Mouse (Mus musculus) thymus, adult 2 months (tissue): ENCODE results near the gene Jag1. TPM values are rescaled to one million over a fixed set of nuclear protein-coding genes. Genes with fewer than 3 reads are reported as not detected.

Experiments
- DNase-seq: peaks from one replicate; pipeline ENCODE4 v3.0.0; 2021
- H3K27ac ChIP-seq: fragments of 200-500 bp; 2 replicates; pipeline ENCODE4 v1.5.1; 2012; ENCODE audit warnings: low read length, control low read depth; ENCODE audit not compliant: control insufficient read depth, insufficient read depth
- H3K27me3 ChIP-seq: fragments of 200-500 bp; 2 replicates; pipeline ENCODE4 v1.6.1; 2012; ENCODE audit warnings: mild to moderate bottlenecking, low read length, moderate library complexity, mixed read lengths; ENCODE audit not compliant: control insufficient read depth, insufficient read depth
- H3K36me3 ChIP-seq: fragments of 200-500 bp; 2 replicates; pipeline ENCODE4 v1.6.1; 2012; ENCODE audit warnings: mild to moderate bottlenecking, low read length, moderate library complexity; ENCODE audit not compliant: control insufficient read depth, insufficient read depth
- H3K4me1 ChIP-seq: fragments of 200-500 bp; replicated peaks from 2 replicates; pipeline ENCODE4 v1.6.1; 2012; ENCODE audit warnings: low read length; ENCODE audit not compliant: control insufficient read depth, insufficient read depth
- H3K4me3 ChIP-seq: fragments of 200-500 bp; 2 replicates; pipeline ENCODE4 v1.5.1; 2012; ENCODE audit warnings: mild to moderate bottlenecking, low read length, control low read depth, moderate library complexity; ENCODE audit not compliant: control insufficient read depth, insufficient read depth
- CTCF ChIP-seq: fragments of 200-500 bp; IDR thresholded peaks from 2 replicates; pipeline ENCODE4 v1.5.1; 2012; ENCODE audit warnings: mild to moderate bottlenecking, control low read depth, low read length, moderate library complexity, borderline replicate concordance; ENCODE audit not compliant: control insufficient read depth, poor library complexity, insufficient read depth; ENCODE audit errors: extremely low read depth
- POLR2A ChIP-seq: fragments of 200-500 bp; IDR thresholded peaks from 2 replicates; pipeline ENCODE4 v1.6.1; 2012; ENCODE audit warnings: mild to moderate bottlenecking, low read length, control low read depth, moderate library complexity; ENCODE audit not compliant: control insufficient read depth, poor library complexity, insufficient read depth; ENCODE audit errors: extremely low read depth
- WGBS: fragments of 180-500 bp; shearing (Covaris S2); methylation state at CpG from one replicate; pipeline ENCODE4 v1.1.7; 2018; 5-methylcytosine and 5-hydroxymethylcytosine counted together
- polyA plus RNA-seq: library from polyadenylated mRNA; depleted of rRNA; stranded (reverse); fragments of >200 nt; gene quantifications from 2 replicates; pipeline ENCODE4 v1.2.3, GENCODE M21; 2012

Gene Jag1
- polyA plus RNA-seq, 1 experiment, result 3.0 TPM

DNA sequence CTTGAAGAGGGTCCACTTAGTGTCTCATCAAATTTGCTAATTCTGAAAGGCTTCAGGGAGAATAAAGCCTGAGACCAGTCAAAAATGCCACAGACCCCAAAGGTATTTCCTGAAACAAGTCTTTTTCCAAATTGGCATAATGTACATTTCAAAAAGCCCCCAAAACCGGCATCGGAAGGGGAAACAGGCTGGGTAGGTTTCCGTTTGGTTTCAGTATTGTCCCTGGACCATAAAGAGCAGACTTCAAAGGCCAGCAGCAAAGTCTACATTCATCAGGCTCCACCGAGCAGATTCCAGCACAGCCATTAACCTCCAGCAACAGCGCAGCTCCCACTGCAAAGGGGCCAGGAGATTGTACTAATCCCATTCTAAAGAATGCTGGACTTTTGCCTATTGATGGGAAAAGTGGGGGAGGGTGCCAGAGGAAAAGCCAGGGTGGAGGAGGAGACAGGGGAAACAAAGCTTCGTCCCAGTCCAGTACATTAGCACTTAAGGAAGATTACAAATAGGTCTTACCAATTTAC is 17.2 kb downstream of the Jag1 start:
- DNase-seq, result no peak
- 73% methylated on average over 6 of the region's 6 CpGs for WGBS
- Histone ChIP-seq H3K27ac (no peak overlapping the region; the same call in 1 of the 2 replicates), H3K4me1 (no peaks in the 10 kb centered on the region), H3K27me3 (no peaks in the 10 kb centered on the region), H3K4me3 (no peak overlapping the region), H3K36me3 (no peaks in the 10 kb centered on the region)
- TF ChIP-seq POLR2A, result no peak
- no peak for TF ChIP-seq CTCF

DNA sequence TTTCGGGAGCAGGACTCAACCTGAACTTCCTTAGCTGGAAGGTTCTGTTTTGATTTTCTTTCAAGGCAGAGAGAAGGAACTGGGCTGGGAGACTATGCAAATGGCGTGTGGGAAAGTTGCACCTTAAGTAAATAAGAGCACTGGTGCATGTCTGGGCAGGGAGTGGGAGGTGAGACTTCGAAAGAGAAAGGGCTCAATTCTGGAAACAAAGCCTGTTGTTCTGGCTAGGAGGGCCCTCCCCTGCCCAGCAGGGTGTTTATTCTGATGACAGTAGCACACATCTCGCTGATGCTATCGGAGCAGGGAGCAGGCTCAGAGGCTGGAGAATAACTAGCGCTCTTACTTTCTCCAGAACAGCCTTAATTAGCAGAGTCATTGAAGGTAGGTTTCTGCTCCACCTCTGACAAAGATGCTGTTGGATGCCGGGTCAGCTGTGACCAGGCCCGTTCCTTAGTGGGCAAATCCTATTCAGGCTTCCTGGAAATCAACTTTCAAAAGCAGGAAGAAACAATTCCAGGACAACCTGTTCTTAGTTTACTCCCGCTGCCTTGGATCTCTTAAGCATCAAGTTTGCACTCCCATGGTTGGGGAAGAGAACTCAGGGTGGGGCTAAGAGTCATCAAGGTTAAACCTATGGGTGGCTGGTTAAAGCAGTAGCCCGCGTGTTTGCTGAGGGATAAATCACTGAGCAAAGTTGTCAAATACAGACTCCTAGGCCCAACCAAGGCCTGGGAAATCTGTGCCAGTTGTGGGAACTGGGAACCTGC is 18.0 kb downstream of the Jag1 start:
- Histone ChIP-seq H3K4me3 (no peak overlapping the region), H3K36me3 (no peaks in the 10 kb centered on the region), H3K4me1 (no peaks in the 10 kb centered on the region), H3K27ac (no peak overlapping the region), H3K27me3 (no peaks in the 10 kb centered on the region)
- DNase-seq, result no peak
- TF ChIP-seq CTCF, result no peak
- no peak for TF ChIP-seq POLR2A
- WGBS, result 83% methylated on average over 11 of the region's 11 CpGs

DNA sequence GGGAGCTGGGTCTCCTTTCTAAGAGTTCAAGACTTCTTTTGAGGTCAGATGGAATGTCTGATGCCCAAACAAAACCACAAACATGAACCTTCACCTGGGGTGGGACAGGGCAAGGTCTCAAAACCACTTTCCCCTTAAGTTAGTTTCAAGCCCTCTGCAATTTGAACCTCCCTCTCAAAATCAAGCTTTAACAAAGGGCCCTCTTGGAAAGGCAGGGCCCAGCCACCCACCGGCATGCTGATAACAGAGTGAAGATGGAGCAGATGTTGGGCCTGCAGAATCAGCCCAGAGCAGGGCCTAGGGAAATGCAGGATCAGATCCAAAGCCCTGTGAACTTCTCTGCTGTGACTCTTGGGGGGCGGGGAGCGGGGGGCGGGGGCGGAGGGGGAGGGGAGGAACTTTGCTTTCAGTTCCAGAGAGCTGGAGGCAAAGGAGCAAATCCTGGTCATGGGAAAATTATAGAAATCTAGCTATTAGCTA is 19.4 kb downstream of the Jag1 start:
- no peak overlapping the region for H3K27ac ChIP-seq
- DNase-seq, result no peak
- TF ChIP-seq CTCF (no peak), POLR2A (no peak)
- no peaks in the 10 kb centered on the region for H3K36me3 ChIP-seq
- WGBS, result 85% methylated on average over 5 of the region's 5 CpGs
- no peaks in the 10 kb centered on the region for H3K4me1 ChIP-seq
- H3K27me3 ChIP-seq, result no peaks in the 10 kb centered on the region
- no peak overlapping the region for H3K4me3 ChIP-seq

DNA sequence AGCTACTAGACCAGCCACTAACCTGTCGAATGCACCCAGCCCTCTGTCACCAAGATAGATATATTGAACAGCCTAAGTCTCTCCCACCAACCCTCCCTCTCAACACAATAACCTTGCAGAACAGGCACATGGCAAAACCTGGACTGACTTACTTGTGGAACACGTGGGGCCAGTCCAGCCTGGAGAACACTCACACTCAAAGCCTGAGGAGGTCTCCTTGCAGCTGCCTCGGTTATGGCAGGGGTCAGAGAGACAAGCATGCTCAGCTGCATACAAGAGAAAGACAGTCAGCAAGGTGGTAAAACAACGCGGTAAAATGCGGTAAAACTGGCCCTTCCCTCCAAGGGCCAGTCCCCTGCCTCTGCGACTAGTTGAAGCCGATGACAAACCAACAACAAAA is 22.1 kb downstream of the Jag1 start:
- H3K27me3 ChIP-seq, result no peaks in the 10 kb centered on the region
- no peaks in the 10 kb centered on the region for H3K36me3 ChIP-seq
- H3K4me1 ChIP-seq, result no peaks in the 10 kb centered on the region
- H3K4me3 ChIP-seq, result no peak overlapping the region
- no peak for DNase-seq
- 93% methylated on average over 8 of the region's 8 CpGs for WGBS
- H3K27ac ChIP-seq, result no peak overlapping the region
- TF ChIP-seq POLR2A (no peak), CTCF (no peak)

DNA sequence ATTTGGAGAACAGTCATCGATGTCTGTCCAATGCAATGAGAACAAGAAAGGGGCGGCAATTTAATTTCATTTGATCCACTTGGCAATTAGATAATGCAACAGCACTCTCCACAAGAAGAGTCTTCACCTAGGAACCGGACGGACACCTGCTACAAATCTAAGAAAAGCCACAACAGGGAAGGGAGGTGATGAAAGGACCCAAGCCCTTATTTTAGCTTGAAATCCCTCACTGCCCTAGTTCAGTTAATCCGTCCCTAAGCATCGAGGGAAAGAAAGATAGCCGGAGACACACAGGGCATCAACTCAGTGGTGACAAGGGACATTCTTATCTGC is 23.2 kb downstream of the Jag1 start:
- no peaks in the 10 kb centered on the region for H3K36me3 ChIP-seq
- WGBS, result 92% methylated on average over 7 of the region's 7 CpGs

DNA sequence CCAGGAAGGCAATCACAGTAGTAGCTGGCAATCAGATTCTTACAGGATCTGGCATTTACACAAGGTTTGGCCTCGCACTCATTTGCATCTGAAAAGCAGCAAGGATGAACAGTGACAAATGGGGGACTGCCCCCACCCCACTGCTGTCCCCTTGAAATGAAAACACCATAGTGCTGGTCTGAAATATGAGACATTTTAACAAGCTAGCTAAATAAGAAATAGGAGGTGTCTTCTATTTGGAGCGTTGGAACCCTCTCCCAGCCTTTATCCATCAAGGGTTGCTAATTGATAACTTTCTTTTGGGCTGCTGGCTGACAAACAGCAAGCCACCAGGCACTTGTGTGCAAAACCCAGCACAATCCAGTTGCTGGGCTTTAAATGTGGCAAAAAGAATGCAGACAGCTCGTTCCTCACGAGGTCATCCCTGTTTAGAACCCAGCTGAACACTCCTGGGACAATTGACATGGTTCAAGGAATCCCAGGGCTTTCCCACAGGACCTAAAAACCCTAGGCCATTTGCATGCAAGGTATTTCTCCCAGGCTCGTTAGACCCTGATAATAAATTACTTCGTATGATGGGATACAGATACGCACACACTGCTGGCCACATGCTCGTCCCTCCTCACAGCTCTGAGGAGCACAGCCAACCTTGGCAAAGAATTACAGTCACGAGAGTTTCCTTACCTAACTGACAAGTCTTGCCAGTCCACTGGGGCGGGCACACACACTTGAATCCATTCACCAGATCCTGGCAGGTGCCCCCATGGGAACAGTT is 23.7 kb downstream of the Jag1 start:
- H3K27me3 ChIP-seq, result no peaks in the 10 kb centered on the region
- no peaks in the 10 kb centered on the region for H3K4me1 ChIP-seq
- H3K27ac ChIP-seq, result no peak overlapping the region
- 84% methylated on average over 10 of the region's 10 CpGs for WGBS
- no peaks in the 10 kb centered on the region for H3K36me3 ChIP-seq
- DNase-seq, result no peak
- no peak overlapping the region for H3K4me3 ChIP-seq
- no peak for TF ChIP-seq CTCF
- TF ChIP-seq POLR2A, result no peak

More for the DNA sequence above, 23.2 kb downstream of the Jag1 start:
- TF ChIP-seq POLR2A (no peak), CTCF (no peak)
- Histone ChIP-seq H3K27me3 (no peaks in the 10 kb centered on the region), H3K4me1 (no peaks in the 10 kb centered on the region), H3K27ac (no peak overlapping the region), H3K4me3 (no peak overlapping the region)
- no peak for DNase-seq
